Mouse (Mus musculus) lung, embryonic 15.5 days (tissue): ENCODE results near the gene Dpp7. TPM values are rescaled to one million over a fixed set of nuclear protein-coding genes. Genes with fewer than 3 reads are reported as not detected.

Experiments used
- ATAC-seq: fragments of 200-750 bp; cut with Nextera tagmentation; 2 replicates; pipeline ENCODE4 v1.8.0; 2017; ENCODE audit warnings: moderate number of reproducible peaks, borderline replicate concordance; ENCODE audit not compliant: low FRiP score, low TSS enrichment; ENCODE audit errors: extremely low read depth
- H3K27ac ChIP-seq: fragments of 300-500 bp; sonication (generic); 2 replicates; pipeline ENCODE4 v1.5.1; 2015; ENCODE audit warnings: moderate library complexity, mild to moderate bottlenecking, inconsistent platforms
- H3K27me3 ChIP-seq: fragments of 300-500 bp; sonication (generic); 2 replicates; pipeline ENCODE4 v1.6.1; 2015; ENCODE audit warnings: inconsistent platforms
- H3K36me3 ChIP-seq: fragments of 300-500 bp; sonication (generic); 2 replicates; pipeline ENCODE4 v1.6.1; 2015; ENCODE audit warnings: inconsistent platforms
- H3K4me1 ChIP-seq: fragments of 300-500 bp; sonication (generic); 2 replicates; pipeline ENCODE4 v1.6.1; 2015; ENCODE audit warnings: inconsistent platforms
- H3K4me2 ChIP-seq: fragments of 300-500 bp; sonication (generic); 2 replicates; pipeline ENCODE4 v1.6.1; 2015; ENCODE audit warnings: inconsistent platforms, mild to moderate bottlenecking, moderate library complexity
- H3K4me3 ChIP-seq: fragments of 300-500 bp; sonication (generic); 2 replicates; pipeline ENCODE4 v1.5.1; 2015; ENCODE audit warnings: mild to moderate bottlenecking, inconsistent platforms
- H3K9ac ChIP-seq: fragments of 300-500 bp; sonication (generic); 2 replicates; pipeline ENCODE4 v1.6.1; 2015; ENCODE audit warnings: inconsistent platforms
- H3K9me3 ChIP-seq: fragments of 300-500 bp; sonication (generic); 2 replicates; pipeline ENCODE4 v1.6.1; 2016; ENCODE audit warnings: inconsistent platforms
- WGBS: fragments of 180-500 bp; shearing (Covaris S2); methylation state at CpG from one replicate; pipeline ENCODE4 v1.1.7; 2015; 5-methylcytosine and 5-hydroxymethylcytosine counted together
- polyA plus RNA-seq: library from polyadenylated mRNA; unstranded; fragments of >200 nt; fragmentation: Nextera tagmentation; extraction: Ambion mirVana; gene quantifications from 2 replicates; pipeline ENCODE4 v1.2.1, GENCODE M21; 2015

Dpp7 gene
- polyA plus RNA-seq, 1 experiment from 2014 or later, result 14.9 TPM

DNA sequence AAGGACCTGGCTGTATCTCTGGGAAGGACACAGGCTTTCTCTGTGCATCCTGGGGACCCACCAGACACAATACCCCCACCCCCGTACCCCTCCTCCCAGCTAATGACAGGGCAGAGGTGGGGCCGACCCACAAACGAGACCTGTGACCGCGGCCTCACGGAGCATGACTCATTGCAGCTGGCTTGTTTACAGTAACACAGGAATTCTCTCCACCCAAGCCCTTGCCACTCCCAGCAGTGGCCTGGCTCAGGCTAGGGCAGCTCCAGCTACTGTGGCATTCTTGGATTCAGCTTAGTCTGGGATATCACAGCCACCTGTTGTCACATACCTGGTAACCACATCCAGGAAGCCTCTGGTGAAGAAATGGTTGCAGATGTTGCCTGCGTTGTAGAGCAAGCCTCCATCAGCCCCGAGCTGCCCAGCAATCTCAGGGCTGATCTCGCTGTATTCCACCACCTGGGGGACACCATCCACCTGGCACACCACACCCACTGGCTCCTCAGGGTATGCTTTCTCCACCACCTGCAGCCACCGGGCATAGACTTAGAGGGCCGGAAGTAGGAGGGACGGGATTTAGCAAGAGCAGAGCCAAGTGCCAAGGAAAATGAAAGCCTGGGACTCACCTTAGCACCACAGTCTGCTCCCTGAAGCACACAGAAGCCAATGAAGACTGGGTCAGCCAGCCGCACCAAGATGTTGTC lies 7.5 kb upstream of the Dpp7 start:
- Histone ChIP-seq H3K27ac (no peak overlapping the region), H3K9me3 (no peaks in the 10 kb centered on the region), H3K36me3 (no peaks in the 10 kb centered on the region), H3K9ac (no peak overlapping the region), H3K27me3 (peaks cover 17% of the 10 kb centered on the region), H3K4me1 (peaks cover 22% of the 10 kb centered on the region), H3K4me3 (no peak overlapping the region), H3K4me2 (no peak overlapping the region)
- 42% methylated on average over 13 of the region's 13 CpGs for WGBS
- no peak for ATAC-seq

DNA sequence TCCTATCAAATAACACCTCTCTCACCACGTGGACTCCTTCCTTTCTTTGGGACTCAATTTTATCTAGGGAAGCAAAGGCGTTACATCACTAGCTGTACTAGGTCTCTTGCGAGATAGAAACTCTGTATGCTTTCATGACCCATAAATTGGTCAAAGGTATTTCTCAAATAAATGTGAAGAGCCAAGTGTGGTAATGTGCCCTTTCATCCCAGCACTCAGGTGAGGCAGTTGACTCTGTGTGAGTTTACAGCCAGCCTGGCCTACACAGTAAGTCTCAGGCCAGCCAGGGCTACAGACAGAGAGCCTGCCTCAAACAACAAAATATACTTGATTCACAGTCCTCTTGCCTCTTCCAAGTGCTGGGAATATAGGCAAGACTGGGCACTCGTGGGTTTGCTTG lies 3.7 kb upstream of the Dpp7 start:
- Histone ChIP-seq H3K27ac (no peak overlapping the region), H3K4me3 (no peak overlapping the region), H3K36me3 (no peaks in the 10 kb centered on the region), H3K27me3 (peaks cover 11% of the 10 kb centered on the region; the same call in 1 of the 2 replicates), H3K9me3 (no peaks in the 10 kb centered on the region), H3K9ac (no peak overlapping the region), H3K4me2 (no peak overlapping the region), H3K4me1 (peaks cover 33% of the 10 kb centered on the region)
- ATAC-seq, result no peak
- 70% methylated on average over 4 of the region's 4 CpGs for WGBS

DNA sequence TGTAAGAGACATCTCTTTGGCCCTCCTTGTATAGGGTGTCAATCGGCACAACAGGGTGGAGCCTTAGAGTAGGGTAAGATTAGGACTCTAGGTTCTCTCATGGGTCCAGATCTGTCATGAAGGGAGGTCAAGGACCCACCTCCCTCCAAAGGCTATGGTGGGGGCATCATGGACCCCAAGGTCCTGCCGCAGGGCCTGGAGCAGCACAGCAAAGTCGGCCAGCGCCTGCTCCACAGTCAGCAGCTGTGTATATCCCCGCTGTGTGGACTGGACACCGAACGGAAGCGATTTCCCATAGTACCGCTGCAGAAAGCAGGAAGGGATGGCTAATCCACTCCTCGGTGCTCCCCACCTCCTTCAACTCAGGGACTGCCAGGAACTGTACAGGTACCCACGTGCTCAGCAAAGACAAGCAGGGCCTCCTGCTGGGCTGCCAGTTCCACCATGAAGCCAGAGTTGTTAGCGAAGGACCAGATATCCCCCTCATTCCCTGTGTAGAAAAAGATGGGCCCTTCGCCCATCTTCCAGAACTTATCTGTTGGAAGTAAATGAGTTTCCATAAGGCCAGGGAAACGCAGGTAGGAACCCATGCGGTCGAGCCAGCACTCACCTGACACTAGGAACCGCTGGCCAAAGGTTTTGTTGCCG lies 616 bp downstream of the Dpp7 start:
- ATAC-seq, result no peak
- Histone ChIP-seq H3K9me3 (no peaks in the 10 kb centered on the region), H3K4me3 (peak overlapping the region; percentile 48), H3K36me3 (peaks cover 25% of the 10 kb centered on the region), H3K9ac (peak overlapping the region; percentile 35; the same call in 1 of the 2 replicates), H3K4me1 (peaks cover 20% of the 10 kb centered on the region), H3K4me2 (peak overlapping the region; percentile 86), H3K27me3 (no peaks in the 10 kb centered on the region), H3K27ac (no peak overlapping the region)
- 31% methylated on average over 18 of the region's 18 CpGs for WGBS

- peaks cover 20% of the 10 kb centered on the region for H3K4me1 ChIP-seq
Observed at GRCm38 (mm10) chr2:25354211-25354610, 1.9 kb downstream of the Dpp7 start.

GRCm38 (mm10) chr2:25350701-25351100 lies 5.5 kb downstream of the Dpp7 start:
- WGBS, result 94% methylated on average over 3 of the region's 3 CpGs
- Histone ChIP-seq H3K4me2 (no peak overlapping the region), H3K4me3 (no peak overlapping the region), H3K9ac (no peak overlapping the region), H3K27me3 (no peaks in the 10 kb centered on the region), H3K36me3 (peaks cover 71% of the 10 kb centered on the region), H3K27ac (no peak overlapping the region), H3K9me3 (no peaks in the 10 kb centered on the region), H3K4me1 (peaks cover 7% of the 10 kb centered on the region)
- no peak for ATAC-seq

More at GRCm38 (mm10) chr2:25354211-25354610, 1.9 kb downstream of the Dpp7 start:
- Histone ChIP-seq H3K9me3 (no peaks in the 10 kb centered on the region), H3K27me3 (no peaks in the 10 kb centered on the region), H3K36me3 (peaks cover 39% of the 10 kb centered on the region), H3K4me3 (no peak overlapping the region), H3K27ac (no peak overlapping the region), H3K4me2 (no peak overlapping the region), H3K9ac (no peak overlapping the region)
- WGBS, result 77% methylated on average over 6 of the region's 6 CpGs
- ATAC-seq, result no peak

DNA sequence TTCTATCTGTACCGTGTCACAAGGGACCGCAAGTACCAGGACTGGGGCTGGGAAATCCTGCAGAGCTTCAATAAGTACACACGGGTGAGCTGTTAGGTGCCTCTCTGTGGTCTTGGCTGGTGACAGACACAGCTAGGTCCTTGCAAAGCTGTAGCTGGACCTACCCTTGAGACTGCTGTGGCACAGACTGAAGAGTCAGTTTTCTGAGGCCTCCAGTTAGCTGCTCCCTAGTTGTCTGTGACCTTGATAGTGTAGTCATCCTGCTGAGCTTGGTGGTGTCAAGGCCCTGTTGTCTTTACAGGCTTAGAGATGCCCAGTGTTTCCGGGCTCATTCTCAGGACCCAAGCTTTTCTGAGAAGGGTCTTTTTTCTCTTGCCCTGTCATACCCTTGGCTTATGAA lies 6.7 kb downstream of the Dpp7 start:
- 89% methylated on average over 4 of the region's 4 CpGs for WGBS
- H3K4me2 ChIP-seq, result no peak overlapping the region
- H3K27me3 ChIP-seq, result no peaks in the 10 kb centered on the region
- no peak overlapping the region for H3K4me3 ChIP-seq
- no peaks in the 10 kb centered on the region for H3K4me1 ChIP-seq
- no peak overlapping the region for H3K9ac ChIP-seq
- no peak for ATAC-seq
- H3K27ac ChIP-seq, result no peak overlapping the region
- H3K9me3 ChIP-seq, result no peaks in the 10 kb centered on the region
- H3K36me3 ChIP-seq, result peaks cover 83% of the 10 kb centered on the region

- ATAC-seq, result no peak
- no peaks in the 10 kb centered on the region for H3K4me1 ChIP-seq
- peaks cover 96% of the 10 kb centered on the region for H3K36me3 ChIP-seq
- WGBS, result 83% methylated on average over 7 of the region's 7 CpGs
- H3K4me2 ChIP-seq, result no peak overlapping the region
- no peak overlapping the region for H3K4me3 ChIP-seq
- H3K9me3 ChIP-seq, result no peaks in the 10 kb centered on the region
- H3K9ac ChIP-seq, result no peak overlapping the region
- H3K27me3 ChIP-seq, result no peaks in the 10 kb centered on the region
- no peak overlapping the region for H3K27ac ChIP-seq
Observed at GRCm38 (mm10) chr2:25348162-25348561, 8.0 kb downstream of the Dpp7 start.

GRCm38 (mm10) chr2:25338303-25338702 lies 17.9 kb downstream of the Dpp7 start:
- no peak overlapping the region for H3K9ac ChIP-seq
- H3K4me3 ChIP-seq, result no peak overlapping the region
- ATAC-seq, result no peak
- 92% methylated on average over 6 of the region's 6 CpGs for WGBS
- H3K36me3 ChIP-seq, result peaks cover 75% of the 10 kb centered on the region
- H3K4me1 ChIP-seq, result peaks cover 7% of the 10 kb centered on the region
- no peaks in the 10 kb centered on the region for H3K27me3 ChIP-seq
- no peak overlapping the region for H3K27ac ChIP-seq
- H3K4me2 ChIP-seq, result no peak overlapping the region
- no peaks in the 10 kb centered on the region for H3K9me3 ChIP-seq

DNA sequence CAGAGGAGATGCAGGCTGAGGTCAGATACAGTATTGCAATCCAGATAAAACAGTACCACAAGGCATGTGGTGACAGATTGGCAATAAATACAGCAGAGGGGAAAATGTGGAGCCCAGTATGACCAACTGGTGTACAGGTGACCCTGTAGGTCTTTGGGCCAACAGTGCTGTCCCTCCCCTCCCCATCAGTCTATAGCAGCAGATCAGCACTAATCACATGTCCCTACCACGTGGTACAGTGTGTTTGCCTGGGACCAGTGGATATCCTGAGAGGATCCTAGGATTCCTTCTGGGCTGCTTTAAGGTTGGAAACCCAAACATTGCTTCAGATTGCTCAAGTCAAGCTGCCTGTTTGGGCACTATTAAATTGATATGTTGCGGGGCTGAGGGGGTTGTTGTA lies 22.6 kb downstream of the Dpp7 start:
- peaks cover 44% of the 10 kb centered on the region for H3K36me3 ChIP-seq

DNA sequence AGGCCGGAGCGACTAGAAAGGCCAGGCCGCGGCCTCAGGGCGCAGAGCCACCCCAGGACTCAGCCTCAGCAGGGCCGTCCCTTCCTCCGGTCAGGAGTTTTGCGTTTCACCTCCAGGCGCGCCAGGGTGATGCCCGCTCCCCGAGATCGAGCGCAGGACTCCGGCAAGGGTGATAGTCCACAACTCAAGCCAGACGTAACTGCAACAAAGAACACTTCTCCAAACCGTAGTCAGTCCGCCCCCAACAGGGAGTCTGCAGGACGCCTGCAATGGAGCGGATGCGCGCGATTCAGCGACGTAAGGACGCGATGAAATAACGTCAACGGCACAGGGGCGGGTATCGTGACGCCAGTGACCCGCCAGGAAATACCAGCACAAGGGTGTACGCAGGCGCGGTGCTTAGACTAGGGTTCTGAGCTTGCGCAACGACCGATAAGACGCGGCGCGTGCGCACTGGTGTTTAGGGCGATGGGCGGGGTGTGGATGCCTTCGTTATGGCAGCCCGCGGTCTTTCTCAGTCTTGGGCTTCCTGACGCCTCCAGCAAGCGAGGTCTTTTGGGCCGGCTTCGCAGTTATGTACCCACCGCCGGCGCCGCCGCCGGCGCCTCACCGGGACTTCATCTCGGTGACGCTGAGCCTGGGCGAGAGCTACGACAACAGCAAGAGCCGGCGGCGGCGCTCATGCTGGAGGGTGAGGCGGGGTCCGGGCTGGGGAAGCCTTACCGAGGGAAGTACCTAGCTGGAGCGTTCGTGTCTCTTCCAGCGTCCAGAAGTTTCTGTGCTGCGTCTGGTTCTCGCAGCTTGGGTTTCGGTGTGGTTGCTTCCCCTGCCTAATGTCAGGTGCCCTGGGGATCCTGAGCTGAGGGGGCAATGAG lies 23.6 kb downstream of the Dpp7 start, which contains the start of gene Man1b1:
Gene Man1b1 (plus strand): TSS at position 53 of the 875 bp plus-strand sequence.
- under 1% methylated on average over 78 of the region's 78 CpGs for WGBS
- H3K4me3 ChIP-seq, result peak within 1 kb of the TSS; percentile 80
- peak; percentile 99 for ATAC-seq

More for the DNA sequence above, 22.6 kb downstream of the Dpp7 start:
- Histone ChIP-seq H3K27ac (no peak overlapping the region), H3K9ac (peak overlapping the region; percentile 85), H3K4me1 (peaks cover 17% of the 10 kb centered on the region), H3K4me2 (peak overlapping the region; percentile 87), H3K9me3 (no peaks in the 10 kb centered on the region), H3K4me3 (peak overlapping the region; percentile 80), H3K27me3 (no peaks in the 10 kb centered on the region)
- WGBS, result 76% methylated on average over 2 of the region's 2 CpGs
- no peak for ATAC-seq

GRCm38 (mm10) chr2:25331470-25331869 lies 24.7 kb downstream of the Dpp7 start:
- Histone ChIP-seq H3K4me2 (peak overlapping the region; percentile 54), H3K36me3 (peaks cover 23% of the 10 kb centered on the region), H3K27ac (no peak overlapping the region), H3K9ac (peak overlapping the region; percentile 88), H3K4me1 (peaks cover 17% of the 10 kb centered on the region), H3K9me3 (no peaks in the 10 kb centered on the region), H3K27me3 (no peaks in the 10 kb centered on the region), H3K4me3 (peak overlapping the region; percentile 80)
- ATAC-seq, result no peak
- 47% methylated on average over 9 of the region's 9 CpGs for WGBS

More for the DNA sequence above, 23.6 kb downstream of the Dpp7 start, which contains the start of gene Man1b1:
- H3K4me2 ChIP-seq, result peak within 1 kb of the TSS; percentile 87
- peak within 1 kb of the TSS; percentile 80 for H3K27ac ChIP-seq
- H3K27me3 ChIP-seq, result no peaks in the 10 kb centered on the region
- no peaks in the 10 kb centered on the region for H3K9me3 ChIP-seq
- peaks cover 17% of the 10 kb centered on the region for H3K4me1 ChIP-seq
- peak within 1 kb of the TSS; percentile 88 for H3K9ac ChIP-seq
- peaks cover 34% of the 10 kb centered on the region for H3K36me3 ChIP-seq
